Mouse (Mus musculus) left cerebral cortex, postnatal 25 days (tissue): ENCODE results near the gene Pitpnm3. TPM values are rescaled to one million over a fixed set of nuclear protein-coding genes. Genes with fewer than 3 reads are reported as not detected.

Experiments used
- DNase-seq, 2 experiments: peaks; one replicate each; pipeline ENCODE4 v3.0.0; 2022; ENCODE audit warnings: low spot score in 2 of 2, mixed read lengths in 1 of 2
- intact Hi-C: fragments of 180-260 bp; cut with DNase I; formaldehyde crosslinking; loops from one replicate; pipeline ENCODE4 v1.15.1; 2025
- total RNA-seq, 2 experiments: library from RNA; stranded (reverse); gene quantifications; 2 replicates each; pipeline ENCODE4 v1.2.3; 2021

The Pitpnm3 gene
- total RNA-seq, 2 experiments from 2014 or later = 72.4 to 78.6 TPM

DNA sequence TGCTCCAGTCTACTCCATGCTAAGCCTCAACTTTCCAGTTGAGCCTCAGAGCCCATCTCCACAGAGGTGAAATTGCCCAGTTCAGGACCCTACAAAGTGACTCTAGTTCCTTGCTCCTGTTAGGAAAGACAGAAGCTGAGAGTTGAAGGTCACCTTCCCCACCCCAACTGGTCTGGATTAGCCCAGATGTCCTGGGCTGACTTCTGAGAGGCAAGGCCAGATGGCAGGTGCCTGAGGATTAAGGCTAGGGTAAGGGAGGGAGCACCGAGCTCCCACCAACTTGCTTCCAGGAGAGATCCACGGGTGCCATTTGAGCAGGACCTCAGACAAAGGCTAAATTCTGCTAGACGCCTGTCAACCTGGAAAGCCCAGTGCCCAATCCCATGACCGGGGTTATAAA is 103.5 kb downstream of the Pitpnm3 start:
- no peak for DNase-seq

DNA sequence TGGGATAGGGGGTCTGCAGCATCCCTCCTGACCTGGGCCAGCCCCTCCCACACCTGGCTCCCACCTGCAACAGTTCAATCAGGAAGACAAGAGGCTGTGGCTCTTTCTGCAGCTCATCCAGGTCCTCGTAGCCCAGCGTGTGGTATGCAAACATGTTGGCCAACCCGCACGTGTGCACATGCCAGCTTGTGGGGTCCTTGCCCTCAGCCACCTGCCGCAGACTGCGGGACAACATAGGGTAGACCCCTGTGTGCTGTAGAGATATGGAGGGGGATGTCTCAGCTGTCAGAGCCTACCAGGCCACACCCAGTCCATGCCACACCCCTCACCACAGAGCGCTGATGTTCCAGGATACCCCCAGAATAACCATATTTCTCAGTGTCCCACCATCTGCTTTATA is 104.2 kb downstream of the Pitpnm3 start:
- no peak for DNase-seq
- intact Hi-C loops = no loop called here

More for the DNA sequence above, 103.5 kb downstream of the Pitpnm3 start:
- intact Hi-C loops = no loop called here

DNA sequence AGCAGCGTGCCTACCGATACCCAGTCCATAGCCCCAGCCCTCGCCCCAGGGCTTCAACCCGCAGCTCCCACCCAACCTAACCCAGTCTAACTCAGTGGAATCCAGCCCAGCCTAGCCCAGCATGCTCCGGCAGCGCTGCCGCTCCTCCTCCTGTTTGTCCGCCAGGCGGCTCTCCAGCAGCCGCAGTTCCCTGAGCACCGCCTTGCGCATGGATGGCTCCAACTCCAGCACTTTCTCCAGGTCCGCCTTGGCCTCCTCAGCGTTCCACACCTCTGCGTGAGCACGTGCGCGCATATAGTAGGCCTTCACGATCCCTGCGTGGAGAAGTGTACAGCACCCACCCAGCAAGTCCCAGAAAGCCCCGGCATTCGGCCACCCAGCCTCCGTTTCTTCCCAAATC is 106.4 kb downstream of the Pitpnm3 start:
- intact Hi-C loops = loop anchor here (10.0 kb wide), 2 partner anchors 184 to 554 kb away; no protein-coding TSS in a partner anchor
- peak in 1 of 2 experiments; percentile 65 for DNase-seq

DNA sequence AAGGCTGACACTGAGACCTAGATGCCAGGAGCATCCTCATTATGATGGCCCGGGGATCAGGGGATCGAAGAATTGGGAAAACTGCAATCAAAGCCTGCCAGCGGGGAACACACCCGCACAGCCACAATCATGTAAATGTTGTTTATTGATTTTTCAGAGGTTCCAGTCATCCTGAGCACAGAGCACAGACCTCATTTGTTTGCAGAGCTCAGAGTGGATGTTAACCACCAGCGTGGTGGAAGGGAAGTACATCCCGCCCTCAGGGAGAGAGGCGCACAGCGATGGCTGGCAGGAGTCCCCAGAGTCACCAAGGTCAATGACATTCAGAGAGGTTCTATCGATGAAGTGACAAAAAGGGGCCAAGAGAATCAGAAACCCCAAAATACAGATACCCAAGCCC is 107.7 kb downstream of the Pitpnm3 start:
- DNase-seq = no peak
- intact Hi-C loops = loop anchor here (10.0 kb wide), 2 partner anchors 183 to 553 kb away; no protein-coding TSS in a partner anchor

DNA sequence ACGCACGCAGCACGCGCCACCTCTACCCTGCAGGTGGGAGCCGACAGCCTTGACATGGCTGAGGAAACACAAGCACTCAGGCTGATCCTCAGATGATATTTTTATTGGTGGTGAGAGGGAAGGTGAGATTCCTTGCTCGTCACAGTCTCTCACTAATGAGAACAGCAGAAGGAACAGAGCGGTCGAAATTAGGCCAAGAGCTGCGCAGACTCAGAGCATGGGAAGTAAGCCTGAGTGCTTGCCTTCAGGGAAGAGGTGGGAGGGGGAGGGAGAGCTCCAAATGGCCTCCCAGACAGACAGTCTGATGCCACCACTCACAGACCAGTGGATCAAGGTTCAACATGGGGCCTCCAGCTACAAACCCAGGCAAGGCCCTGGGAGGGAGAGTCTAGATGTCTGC is 109.1 kb downstream of the Pitpnm3 start:
- intact Hi-C loops = loop anchor here (10.0 kb wide), 2 partner anchors 182 to 552 kb away; no protein-coding TSS in a partner anchor
- no peak for DNase-seq

DNA sequence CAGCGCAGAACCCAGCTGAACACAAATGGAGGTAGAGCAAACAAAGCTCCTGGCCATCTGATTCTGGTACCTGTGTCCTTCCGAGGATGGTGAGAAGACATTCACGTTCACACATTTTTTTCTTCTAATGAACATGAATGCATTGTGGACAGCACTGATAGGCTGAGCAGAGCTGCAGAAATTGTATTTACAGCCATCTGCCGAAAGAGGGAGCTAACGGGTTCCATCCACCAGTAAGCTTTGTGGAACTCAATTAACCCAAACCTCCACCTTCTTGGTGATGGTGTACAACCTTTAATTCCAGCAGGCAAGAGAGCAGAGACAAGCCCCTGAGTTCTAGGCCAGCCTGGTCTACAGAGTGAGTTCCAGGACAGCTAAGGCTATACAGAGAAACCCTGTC is 109.7 kb downstream of the Pitpnm3 start:
- intact Hi-C loops = loop anchor here (10.0 kb wide), 2 partner anchors 181 to 551 kb away; no protein-coding TSS in a partner anchor
- no peak for DNase-seq

DNA sequence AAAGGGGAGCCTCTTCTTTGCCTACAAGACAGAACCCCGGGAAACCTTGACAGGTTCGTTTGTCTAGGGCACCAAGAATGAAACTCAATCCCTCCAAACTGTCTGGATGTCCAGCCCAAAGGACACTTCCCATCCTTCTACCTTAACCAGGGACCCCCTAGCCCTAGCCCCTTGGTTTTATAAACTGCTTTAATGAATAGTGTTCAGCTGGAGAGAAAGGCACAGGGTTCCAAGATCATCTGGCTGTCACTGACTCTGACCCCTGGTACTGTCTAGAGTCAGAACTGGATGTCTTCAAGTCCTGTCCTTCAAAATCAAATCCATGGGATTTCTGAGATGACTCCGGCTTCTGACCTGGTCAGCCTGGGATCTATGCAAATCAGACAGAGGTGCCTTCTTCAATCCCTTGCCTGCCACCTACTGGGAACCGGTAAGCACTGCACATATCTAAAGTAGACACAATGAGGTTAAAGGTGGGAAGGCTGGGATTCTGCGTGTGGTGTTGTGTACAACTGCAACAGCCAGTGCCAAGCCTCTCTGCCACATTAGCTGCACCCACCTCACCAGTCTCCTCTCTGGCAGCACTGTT is 111.3 kb downstream of the Pitpnm3 start:
- intact Hi-C loops = loop anchor here (5.0 to 10.0 kb wide), 3 partner anchors 179 to 549 kb away; no protein-coding TSS in a partner anchor
- DNase-seq = peak; percentile 61 to 75

DNA sequence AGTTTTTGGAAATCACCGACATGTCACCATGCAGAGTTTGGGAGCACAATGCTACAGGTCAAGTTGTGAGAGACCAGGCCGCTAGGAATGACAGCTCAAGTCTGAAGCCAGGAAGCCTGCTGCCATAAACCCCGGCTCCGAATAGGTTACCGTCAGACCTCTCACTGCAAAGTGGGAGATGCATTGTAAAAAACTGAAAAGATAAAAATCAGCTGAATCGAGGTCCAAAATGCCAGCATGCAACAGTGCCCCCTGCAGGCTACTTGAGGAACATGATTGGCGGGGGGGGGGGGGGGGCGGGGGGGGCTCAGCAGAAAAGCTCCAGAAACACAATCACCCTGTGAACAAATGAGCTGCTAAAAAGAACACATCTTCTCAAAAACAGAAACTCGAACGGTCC is 112.0 kb downstream of the Pitpnm3 start:
- intact Hi-C loops = loop anchor here (2.0 to 10.0 kb wide), 4 partner anchors 179 to 549 kb away; no protein-coding TSS in a partner anchor
- DNase-seq = no peak

DNA sequence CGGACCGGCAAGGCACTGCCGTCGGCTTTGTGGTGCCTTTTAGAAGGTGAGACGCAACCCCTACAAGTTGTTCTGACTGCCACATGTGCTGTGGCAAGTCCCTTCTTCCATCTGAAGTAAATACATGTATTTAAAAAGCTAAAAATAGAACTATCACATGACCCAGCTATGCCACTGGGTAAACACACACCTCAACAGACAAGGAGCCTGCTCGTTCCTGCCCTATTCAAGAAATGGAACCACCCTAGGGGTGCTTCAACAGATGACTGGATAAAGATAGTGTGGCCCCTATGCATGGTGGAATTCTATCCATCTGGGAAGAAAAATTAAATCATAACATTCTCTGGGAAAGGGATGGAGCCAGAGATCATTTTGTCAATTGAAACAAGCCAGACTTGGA is 112.8 kb downstream of the Pitpnm3 start:
- no peak for DNase-seq
- intact Hi-C loops = loop anchor here (2.0 to 10.0 kb wide), 4 partner anchors 178 to 548 kb away; no protein-coding TSS in a partner anchor

DNA sequence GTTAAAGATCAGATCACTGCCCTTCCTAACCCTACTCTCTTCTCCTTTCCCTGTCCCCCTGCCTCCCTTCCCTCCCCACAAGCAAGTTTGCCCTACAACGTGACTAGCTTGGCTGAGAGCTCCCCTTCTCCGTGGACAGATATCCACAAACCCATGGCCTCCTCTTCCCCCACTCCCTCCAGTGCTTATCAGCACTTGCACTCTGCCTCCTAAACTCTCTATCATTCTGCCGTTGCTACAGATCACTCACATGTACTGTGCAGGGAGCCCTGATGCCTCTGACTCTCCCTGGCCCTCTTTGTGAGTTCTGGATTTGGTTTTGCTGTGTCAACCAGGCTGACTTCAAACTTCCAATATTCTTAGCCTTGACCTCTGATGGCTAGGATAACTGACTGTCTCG is 114.6 kb downstream of the Pitpnm3 start:
- DNase-seq = no peak
- intact Hi-C loops = loop anchor here (5.0 to 10.0 kb wide), 3 partner anchors 176 to 546 kb away; no protein-coding TSS in a partner anchor

DNA sequence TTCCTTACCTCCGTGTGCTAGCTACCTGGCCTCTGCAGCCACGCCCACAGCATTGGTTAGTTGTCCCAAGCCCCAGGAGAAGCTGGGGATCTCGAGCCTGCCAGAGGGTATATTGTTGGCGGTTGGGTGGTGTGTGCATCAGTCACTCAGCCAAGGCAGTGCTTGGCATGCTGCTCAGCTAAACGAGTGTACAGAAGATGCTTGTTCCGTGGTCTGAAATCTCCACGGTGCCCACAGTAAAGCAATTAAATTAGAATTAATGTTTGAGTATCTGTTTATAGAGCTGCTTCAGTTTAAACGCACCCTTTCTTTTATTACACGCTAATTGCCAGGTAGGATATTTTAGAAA is 118.4 kb downstream of the Pitpnm3 start:
- no peak for DNase-seq
- intact Hi-C loops = no loop called here

DNA sequence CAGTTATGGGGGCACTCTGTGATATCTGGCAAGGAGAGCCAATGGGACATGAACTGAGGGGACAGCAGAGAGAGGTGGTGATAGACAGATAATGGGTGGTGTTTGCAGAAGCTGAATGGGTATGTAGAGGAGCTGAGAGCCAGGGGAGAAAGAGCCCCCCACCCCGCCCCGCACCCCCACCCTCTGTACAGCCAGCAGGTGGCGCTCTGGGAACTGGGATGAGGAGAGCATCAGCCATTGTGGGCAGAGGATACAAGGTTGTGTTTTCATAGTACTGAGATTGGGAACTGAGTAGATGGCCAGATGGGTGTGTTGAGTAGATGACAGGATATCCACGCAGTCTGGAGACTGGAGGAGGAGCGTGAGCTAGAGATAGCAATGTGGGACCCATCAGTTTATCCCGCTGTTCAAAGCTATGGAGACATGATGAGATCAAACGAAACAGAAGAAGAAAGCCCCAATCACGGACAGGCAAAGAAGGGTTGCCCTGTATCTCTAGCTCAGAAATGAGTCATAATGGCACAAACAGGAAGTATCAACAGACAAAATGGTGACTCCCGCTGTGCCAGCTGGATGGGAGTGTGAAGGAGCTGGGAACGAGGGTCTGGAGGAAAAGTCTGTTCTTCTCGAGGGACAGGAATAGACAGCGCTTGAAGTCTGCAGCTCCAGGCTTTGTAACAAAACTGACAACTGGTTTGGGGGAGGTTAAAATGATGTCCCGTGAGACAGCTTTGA is 118.9 kb downstream of the Pitpnm3 start:
- intact Hi-C loops = no loop called here
- DNase-seq = no peak

DNA sequence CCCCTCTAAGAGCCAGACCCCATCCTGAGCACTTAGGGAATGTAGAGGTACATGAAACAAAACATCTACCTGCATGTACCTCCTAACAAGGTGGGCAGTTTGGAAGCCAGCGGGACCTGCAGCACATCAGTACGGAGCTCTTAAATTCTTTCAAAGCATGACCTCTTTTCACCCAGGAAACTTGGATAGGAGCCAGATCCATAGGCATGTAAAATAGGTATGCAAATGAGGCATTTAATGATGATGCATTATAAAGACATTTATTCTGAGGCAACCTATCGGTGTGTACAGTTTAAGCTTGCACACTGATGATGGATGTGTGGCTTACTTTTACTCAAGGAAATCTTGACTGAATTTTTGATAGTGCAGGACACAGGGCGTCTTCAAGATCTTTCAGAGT is 120.9 kb downstream of the Pitpnm3 start:
- DNase-seq = no peak
- intact Hi-C loops = no loop called here

DNA sequence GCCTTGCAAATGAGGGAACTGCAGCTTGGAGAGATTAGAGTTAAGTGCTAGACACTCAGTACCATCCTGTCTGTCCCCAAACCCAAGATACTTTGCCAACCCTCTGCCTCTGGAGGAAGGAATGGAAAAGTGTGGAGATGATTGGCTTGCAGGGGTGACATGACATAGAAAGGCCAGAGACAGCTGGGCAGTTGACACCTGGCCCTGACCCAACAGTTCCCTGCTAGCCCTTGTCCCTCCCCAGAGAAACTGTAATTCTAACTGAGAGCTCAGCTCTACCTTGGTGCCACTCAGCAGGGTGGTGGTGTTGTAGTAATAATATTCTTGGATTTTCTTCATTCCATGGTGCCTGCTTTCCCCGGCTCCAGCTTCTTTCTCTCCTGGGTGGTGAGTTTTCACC is 123.6 kb downstream of the Pitpnm3 start:
- intact Hi-C loops = no loop called here
- DNase-seq = no peak

DNA sequence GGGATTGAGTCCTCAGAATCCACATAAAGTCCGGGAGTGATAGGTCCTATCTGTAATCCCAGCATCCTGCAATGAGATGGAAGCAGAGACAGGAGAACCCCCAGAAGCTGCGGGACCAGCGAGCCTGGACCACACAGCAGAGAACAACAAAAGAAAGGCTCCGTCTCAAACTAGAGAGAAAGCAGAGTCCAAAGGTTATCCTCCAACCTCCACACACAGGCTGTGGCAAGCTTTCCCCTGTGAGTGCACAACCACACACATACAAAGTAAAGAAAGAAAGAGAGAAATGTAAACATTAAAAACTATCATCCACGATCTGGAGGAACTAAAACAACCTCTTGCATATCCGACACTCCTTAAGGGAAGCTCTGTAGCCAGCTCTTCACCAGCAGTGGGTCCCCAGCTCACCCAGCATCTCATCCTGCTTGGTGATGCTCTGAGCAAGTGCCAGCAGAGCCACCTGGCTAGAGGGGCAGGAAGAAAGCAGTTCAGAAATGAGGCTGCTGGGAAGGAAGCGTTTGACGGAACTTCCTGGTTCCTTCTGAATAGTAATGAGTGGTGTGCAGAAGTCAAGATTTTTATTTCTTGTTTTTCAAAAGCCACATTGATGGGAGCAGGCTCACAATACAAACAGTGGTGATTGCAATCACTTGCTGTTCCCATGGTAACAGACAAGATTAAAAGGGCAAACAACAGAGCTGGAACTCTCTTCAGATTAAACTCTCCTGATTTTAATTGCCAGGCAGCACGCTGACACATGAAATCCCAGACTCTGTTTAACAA is 124.4 kb downstream of the Pitpnm3 start:
- peak in 1 of 2 experiments; percentile 23 for DNase-seq
- intact Hi-C loops = no loop called here

DNA sequence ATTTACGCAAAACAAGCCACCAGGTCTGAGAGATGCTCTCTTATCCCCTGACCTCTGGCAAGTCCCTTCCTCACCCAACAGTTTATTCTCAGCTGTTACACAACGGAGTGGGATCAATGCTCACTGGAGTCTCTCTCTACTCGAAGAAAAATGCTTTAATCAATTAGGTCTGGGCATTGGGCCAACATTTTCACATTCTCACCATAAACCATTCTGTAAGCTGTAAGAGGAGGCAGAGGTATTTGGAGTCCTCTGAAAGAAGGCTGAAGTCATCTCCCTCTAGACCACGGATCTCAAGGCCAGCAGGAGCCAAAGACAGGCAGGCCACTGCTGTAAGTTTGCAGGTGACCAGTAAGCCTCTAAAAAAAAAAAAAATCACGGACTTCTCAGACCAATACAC is 125.2 kb downstream of the Pitpnm3 start:
- intact Hi-C loops = no loop called here
- DNase-seq = no peak

DNA sequence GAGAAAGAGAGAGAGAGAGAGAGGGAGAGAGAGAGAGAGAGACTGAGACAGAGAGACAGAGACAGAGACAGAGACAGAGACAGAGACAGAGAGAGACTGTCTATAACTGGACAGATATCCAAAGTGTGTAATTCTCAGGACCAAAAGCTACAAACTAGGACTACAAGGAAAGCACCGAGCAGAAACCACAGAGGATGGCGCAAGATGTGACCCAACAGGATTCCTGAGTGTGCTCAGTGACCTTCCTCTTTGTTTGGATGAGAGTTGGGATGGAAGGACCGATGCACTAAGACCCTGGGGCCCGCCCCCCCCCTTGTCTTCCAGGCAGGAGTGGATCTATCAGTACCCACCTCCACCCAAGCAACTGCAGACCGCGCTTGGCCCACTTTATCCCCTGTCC is 130.0 kb downstream of the Pitpnm3 start:
- intact Hi-C loops = no loop called here
- no peak for DNase-seq

DNA sequence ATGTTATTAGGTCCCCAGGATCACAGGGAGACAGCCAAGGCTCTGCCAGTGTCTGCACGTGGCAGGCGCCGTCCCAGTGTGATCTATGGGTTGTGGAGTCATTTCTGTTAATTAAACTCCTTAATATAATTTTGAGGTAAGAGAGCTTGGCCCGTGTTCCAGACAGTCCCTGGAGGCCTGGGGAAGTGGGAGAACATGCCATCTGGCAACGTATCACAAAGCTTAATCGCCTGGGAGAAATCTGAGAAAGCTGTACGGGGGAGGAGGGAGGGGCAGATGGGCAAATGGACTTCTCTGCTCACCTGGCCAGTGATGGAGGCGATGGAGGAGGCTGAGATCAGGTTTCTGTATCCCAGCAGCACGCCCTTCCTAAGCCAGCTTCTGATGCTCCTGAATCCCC is 132.4 kb downstream of the Pitpnm3 start:
- DNase-seq = no peak
- intact Hi-C loops = no loop called here

DNA sequence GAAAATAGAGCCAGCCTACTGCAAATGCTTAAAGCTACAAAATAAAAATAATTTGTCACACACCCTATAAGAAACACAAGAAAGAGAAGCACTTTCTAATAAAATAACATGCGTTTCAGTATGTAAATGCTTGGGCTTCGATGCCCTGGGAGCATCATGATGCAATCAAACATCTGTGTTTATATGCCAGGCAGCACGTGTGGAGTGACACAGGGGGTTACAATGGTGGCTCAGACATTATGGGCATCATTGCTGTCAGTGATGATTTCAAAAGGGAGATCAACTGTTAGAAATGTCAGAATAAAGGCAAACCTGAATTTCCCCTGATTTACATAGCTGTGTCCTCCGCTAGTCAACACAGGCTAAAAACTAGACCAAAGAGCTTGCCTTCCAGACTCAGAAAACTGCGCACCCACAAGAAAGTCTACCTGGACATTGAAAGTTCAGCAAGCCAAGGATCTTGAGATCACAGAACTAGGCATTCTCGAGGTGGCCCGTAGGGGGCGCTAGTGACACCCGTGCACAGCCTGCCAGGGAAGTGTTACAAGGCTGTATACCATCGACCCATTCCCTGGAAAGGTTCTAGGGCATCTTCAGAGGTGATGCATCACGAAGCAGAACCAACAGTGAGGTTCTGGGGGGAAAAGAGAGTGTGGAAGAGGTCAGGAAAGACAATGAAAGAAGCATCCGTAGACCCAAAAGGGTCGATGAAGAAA is 133.3 kb downstream of the Pitpnm3 start:
- DNase-seq = no peak
- intact Hi-C loops = no loop called here

DNA sequence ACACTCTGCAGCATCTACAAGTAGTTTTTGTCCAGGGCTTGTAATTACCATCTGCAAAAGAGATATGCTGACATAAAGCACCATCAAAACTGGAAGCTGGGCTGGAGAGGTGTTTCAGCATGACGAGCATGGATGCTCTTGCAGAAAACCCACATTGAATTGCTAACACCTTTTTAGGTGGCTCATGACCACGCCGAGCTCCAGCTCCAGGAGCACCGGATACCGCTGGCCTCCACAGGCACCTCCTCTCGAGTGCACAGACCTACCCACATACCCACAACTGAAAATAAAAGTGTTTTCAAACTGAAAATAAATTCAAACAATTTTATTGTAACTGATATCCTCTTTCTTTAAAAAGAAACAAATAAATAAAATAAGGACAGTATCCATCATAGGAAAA is 135.4 kb downstream of the Pitpnm3 start:
- DNase-seq = no peak
- intact Hi-C loops = no loop called here
